Mouse (Mus musculus): Measurements from ENCODE around the gene Fam166b. TPM values are rescaled to one million over a fixed set of nuclear protein-coding genes. Genes with fewer than 3 reads are reported as not detected.
A peak's percentile ranks its signal among the peaks of the same experiment; 100 is the strongest.

Gene Fam166b
- not detected in 2 replicates for total RNA-seq (2021)
- long read RNA-seq, experiment 1: 0 reads
- long read RNA-seq, experiment 2: 0 reads

- DNase-seq: no peak
Measured at GRCm38 (mm10) chr4:43428946-43429345, at the start of gene Fam166b. TSS of gene Fam166b (minus strand) at chr4:43429134.

GRCm38 (mm10) chr4:43478534-43478858 lies 49.6 kb upstream of the Fam166b start:
- DNase-seq: peak; percentile 29

DNA sequence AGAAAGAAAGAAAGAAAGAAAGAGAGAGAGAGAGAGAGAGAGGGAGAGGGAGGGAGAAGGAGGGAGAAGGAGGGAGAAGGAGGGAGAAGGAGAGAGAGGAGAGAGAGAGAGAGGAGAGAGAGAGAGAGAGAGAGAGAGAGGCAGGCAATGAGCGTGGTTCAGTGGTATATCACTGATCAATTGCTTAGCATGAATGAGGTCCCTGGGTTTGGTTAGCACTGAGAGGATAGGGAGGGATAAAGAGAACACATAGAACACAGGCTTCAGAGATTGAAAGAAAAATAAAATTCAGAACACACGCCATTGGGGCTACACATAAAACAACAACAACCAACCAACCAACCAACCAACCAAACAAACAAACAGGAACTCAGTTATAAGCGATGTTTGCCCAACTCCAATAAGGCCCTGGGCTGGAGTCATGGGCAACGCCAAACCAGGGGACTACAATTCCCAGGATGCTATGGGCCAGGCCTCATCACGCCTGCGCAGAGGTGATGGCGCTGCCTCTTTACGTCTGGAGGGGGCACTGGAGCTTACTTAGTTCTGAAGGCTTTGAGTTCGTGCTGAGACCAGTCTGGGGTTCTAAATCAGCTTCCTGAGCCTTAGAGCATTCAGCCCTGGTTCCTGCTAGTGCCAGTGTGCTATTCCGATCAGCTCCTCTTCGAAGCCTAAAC lies 49.1 kb upstream of the Fam166b start:
- DNase-seq: peak; percentile 93

DNA sequence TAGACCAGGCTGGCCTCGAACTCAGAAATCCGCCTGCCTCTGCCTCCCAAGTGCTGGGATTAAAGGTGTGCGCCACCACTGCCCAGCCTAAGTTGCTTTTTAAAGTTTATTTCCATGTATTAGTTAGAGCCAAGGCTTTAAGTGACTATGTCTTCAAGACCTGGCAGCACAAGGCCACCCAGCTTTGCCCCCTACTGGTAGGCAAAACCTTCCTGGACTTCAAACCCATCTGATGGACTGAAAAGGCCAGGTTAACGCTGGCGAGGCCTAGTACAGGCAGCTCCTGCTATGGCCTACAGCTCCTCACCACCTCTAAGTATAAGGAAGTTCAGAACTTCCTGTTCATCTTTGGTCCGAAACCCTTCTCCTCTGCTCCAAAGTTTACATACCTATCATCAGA lies 47.7 kb upstream of the Fam166b start:
- no peak for DNase-seq

- no peak for DNase-seq
Measured at GRCm38 (mm10) chr4:43473636-43474035, 44.7 kb upstream of the Fam166b start.

DNA sequence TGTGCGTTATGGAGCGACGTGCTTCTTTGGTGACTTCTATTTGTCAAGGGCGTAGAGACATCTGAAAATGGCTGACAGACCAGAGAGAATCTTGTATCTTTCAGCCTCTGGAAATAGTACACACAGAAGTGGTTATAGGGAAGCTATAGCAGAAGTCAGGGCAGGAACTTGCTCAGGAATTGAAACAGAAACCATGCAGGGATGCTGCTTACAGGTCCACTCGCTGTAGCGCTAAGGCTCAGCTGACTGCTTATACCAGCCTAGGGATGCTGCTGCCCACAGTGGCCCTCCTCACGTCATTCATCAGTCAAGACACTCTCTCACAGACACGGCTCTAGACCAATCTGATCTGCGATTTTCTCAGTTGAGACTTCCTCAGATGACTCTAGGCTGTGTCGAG lies 41.4 kb upstream of the Fam166b start:
- no peak for DNase-seq

GRCm38 (mm10) chr4:43466872-43467271 lies 37.9 kb upstream of the Fam166b start:
- no peak for DNase-seq

GRCm38 (mm10) chr4:43465935-43466334 lies 37.0 kb upstream of the Fam166b start:
- no peak for DNase-seq

- no peak for DNase-seq
Measured at GRCm38 (mm10) chr4:43463102-43463501, 34.2 kb upstream of the Fam166b start.

GRCm38 (mm10) chr4:43457124-43457523 lies 28.2 kb upstream of the Fam166b start:
- DNase-seq: no peak

- DNase-seq: no peak
Measured at GRCm38 (mm10) chr4:43456470-43456869, 27.5 kb upstream of the Fam166b start.

DNA sequence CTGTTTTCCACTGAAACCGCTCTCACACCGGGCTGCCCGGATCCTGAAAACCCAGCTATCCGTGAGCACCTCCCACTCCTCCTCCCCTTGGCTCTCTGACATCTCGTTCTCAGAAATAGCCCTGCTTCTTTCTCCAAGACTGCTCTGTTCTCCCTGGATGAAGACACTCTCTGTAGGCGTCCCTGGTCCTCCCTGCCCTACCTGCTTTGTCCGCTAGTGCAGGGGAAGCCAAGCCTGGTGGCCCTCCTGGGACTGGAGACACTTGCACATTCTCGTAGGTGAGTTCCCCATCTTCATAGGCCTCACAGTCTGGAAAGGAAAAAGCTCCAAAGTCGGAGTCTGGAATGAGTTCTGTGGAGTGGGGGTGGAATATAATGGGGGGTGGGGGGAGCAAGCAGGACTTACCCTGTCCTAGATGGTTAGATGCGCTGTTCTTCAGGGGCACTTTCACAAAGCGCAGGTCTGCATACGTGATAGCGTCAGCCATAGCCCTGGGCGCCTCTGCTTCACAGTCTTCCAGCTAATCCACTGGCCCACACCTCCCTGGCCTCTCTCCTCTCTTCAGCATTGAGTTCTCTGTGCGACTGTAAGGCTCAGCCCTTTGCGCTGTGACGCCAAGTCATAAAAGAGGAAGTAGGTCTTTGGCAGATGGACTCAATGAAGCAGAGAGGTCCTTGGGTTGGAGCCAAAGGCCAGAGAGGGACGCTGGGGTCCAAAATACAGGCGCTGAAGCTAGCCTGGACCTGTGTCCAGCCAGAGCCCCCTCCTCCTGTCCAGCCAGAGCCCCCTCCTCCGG lies 25.3 kb upstream of the Fam166b start, which contains the start of gene Cd72:
Cd72 (minus strand) TSS at position 588 of the 796 bp plus-strand sequence.
- DNase-seq: no peak

DNA sequence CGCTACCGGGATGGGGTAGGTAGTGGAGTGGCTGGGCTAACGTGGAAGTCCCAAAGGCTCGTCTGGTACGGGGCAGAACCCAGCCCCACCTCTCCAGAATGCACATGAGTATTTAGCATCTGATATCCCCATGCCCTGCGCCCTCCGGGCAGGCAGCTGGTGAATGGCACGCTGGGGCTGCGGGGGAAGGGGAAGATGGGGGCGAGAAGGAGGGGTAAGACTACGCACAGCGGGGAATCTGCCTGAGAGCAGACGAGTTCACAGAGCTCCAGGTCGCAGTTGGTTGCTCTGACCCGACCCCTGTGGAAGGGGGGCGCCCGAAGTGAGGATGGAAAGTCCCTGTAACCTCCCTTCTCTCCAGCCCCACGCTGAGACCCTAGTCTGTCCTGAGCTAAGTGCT lies 24.5 kb upstream of the Fam166b start:
- DNase-seq: no peak

DNA sequence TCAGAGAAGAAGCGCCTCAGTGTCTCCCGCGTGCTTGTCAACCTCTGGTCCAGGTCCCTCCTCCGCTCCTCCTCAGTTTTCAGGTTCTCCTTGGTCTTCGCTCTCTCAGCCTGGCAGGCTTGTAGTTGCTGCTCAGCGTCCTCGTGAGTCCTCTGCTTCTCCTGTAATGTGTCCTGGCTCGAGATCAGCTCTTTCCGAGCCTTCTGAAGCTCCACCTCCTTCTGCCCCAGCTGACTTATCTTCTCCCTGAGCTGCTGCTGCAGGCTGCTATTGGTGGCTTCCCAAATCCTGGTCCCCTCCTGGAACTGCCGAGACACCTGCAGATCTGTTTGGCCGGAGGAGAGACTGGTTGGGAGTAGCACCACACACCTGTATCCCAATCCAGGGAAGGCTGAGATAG lies 23.4 kb upstream of the Fam166b start:
- DNase-seq: no peak

DNA sequence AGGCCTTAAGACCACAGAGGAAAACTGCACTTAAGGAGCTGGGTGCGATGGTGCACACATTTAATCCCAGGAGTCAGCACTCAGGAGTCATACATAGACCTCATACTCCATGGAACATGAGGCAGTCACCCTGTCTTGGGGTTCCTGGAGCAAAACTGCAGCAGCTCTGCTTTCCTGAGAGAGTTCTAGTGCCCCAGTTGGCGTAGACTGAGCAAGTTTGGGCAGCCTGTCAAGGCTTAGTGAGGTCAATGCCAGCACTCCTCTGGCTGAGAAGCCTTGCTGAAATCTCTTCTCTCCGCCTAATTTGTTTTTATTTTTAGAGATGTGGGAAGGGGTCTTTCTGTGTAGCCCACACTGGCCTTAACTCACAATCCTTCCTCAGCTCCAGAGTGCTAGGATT lies 19.6 kb upstream of the Fam166b start:
- DNase-seq: peak; percentile 77

GRCm38 (mm10) chr4:43447251-43447650 lies 18.3 kb upstream of the Fam166b start:
- peak; percentile 73 for DNase-seq

GRCm38 (mm10) chr4:43443511-43443910 lies 14.6 kb upstream of the Fam166b start:
- DNase-seq: peak; percentile 61

DNA sequence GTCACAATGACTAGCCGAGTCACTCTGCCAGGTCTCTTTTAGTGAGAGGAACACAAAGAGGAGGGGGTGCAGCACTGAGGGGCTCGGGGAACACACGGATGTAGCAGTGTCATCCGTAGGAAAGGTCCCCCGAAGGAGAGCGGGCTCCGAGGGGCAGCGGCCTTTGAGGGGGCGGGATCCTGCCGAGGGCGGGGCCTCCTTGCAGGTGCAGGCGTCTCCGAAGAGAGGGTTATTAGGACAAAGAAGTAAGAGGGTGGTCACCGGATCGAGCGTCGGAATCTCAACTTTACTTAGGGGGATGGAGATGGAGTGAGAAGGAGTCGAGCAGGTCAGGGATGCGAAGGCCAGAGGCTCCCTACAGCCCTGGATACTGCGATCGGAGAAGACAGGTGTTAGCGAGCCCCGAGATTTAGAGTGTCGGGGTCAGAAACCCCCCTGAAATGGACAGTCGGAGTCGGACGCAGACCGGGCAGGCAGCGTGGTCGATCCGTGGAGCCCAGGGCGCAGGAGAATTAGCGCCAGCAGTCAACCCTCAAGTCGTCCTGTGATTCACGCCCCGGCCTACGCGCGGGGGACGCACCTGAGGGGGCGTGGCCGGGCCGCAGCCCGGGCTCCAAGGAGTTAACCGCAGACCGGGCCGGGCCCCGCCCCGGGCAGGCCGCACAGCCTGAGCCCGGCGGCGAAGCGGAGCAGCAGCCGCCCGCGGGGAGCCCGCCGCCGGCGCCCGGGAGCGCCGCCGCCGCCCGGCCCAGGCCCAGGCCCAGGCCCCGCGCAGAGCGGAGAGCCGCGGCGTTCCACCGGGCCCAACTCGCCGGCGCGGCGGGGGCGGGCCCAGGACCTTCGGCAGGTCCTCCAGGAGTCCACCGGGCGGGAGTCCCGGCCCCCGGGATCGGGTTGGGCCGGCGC lies 13.8 kb upstream of the Fam166b start:
- peak; percentile 88 for DNase-seq

DNA sequence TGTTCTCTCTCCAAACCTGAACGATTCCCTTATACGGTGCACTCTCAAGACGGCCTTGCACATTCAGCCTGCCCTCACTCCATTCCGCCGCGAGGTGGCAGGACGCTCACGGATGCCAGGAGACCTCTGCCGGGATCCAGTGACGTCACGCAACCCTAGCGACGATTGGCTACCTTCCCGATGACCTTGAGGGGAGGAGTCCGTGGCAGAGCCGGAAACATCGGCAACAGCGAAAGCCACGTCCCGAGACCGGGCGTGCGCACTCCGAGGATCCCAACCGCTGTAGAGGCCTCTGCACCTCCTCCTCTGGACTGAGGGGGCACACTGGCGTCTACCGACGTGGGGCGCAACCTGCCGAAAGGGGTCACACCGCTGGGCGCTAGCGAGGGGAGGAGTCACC lies 13.1 kb upstream of the Fam166b start:
- peak; percentile 100 for DNase-seq

DNA sequence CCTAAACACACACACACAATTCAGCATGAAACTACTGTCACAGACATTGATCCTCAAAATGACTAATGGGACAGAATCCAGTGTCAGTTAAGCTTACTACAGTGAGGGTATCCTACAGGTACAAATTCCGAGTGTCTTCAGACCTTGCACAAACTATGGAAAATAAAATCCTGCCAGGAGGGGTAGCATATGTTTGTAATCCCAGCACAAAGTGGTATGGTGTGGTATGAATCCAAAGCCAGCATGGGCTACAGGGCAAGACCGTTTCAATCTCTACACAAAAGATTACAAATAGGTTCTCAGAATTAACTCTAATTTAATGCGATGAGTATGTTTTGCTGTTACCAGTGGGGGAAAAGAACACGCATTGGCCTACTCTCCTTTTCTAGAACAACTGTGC lies 12.7 kb upstream of the Fam166b start, which contains the start of gene Tesk1:
Tesk1 (plus strand) TSS at position 301 of the 400 bp plus-strand sequence.
- no peak for DNase-seq

DNA sequence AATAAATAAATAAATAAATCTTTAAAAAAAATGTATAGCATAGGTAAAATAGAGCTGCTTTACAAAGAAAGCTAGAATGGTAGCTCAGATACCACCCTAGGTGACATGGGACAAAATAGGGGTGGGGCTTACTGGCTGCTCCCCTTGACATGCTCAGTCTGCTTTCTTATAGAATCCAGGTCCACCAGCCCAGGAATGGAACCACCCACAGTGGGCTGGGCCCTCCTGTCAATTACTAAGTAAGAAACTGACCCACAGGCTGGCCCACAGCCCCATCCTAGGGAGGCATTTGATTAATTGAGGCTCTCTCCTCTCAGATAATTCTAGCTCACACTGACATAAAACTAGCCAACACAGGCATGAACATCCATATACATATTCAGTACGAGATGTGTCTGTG lies 3.9 kb upstream of the Fam166b start:
- DNase-seq: no peak

GRCm38 (mm10) chr4:43431690-43432089 lies 2.8 kb upstream of the Fam166b start:
- peak; percentile 92 for DNase-seq

Data from adrenal gland, postnatal 14 days (tissue).